Mouse (Mus musculus) cerebellum, postnatal 14 days (tissue): Measurements from ENCODE around the gene Ust.
"Not testable (repeated sequence)": the region's sequence is repeated elsewhere in the genome, so short reads cannot be mapped to it uniquely, and the experiment has no call there.

Experiments
- DNase-seq, 2 experiments: peaks; one replicate each; pipeline ENCODE4 v3.0.0; 2021; ENCODE audit warnings: mixed read lengths in 2 of 2

The Ust gene

DNA sequence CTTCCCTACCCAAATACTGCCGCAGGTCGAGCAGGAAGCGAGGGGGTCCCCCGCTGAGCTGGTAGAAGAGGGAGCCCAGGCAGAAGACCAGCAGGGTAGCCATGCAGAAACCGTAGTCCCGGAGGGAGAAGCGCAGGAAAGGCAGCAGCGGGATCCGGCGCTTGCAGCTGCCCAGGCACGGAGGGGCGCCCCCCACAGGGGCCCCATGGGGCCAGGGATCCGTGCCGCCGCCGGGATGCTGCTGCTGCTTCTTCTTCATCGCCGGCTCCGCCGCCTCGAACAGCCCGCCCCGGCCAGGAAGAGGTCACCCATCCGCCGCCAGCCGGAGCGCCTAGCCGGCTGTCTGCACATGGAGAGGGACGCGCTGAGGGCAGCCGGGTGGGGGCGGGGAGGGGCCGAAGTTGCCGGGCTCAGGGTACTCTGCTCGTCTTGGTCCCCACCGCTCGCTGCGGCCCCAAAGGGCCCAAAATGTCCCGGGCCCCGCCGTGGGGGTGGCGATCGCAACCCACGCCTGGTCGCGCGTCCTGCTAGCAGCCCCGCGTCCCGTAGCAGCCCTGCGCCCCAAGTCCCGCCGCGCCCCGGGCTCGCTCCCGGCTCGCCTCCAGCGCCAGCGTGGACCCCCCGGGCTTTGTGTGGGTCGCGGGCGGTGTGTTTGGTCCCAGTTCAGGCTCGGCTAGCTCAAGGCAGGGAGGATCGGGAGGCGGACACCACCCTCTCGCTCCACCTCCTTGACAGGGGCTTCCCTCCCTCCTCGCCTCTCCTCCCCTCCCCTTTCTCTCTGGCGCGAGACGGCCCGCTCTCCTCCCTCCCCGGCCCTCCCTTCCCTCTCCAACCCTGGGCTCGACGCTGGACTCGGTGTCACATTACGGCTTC, at the start of gene Ust:
Gene Ust (minus strand): TSS at position 685 of the 873 bp plus-strand sequence.
- DNase-seq, result peak; percentile 82 to 86

DNA sequence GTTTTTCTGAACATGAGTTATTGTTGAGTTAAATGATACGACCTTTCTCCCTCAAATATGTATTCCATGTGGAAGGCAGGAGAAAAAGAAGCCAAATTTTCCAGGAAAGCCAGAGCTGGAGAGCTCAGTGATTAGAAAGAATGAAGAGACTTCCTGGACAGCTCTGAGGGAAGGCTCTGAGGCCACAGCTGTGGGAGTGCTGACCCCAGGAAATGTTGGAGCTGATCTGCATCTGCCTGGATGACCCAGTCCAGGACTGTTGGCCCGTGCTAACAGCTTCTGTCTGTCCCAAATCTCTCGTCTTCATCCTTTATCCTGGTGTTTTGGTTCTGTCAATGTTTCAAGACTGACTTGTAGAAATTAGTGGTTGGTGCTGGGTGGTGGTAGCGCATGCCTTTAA, 42.7 kb upstream of the Ust start:
- no peak for DNase-seq

DNA sequence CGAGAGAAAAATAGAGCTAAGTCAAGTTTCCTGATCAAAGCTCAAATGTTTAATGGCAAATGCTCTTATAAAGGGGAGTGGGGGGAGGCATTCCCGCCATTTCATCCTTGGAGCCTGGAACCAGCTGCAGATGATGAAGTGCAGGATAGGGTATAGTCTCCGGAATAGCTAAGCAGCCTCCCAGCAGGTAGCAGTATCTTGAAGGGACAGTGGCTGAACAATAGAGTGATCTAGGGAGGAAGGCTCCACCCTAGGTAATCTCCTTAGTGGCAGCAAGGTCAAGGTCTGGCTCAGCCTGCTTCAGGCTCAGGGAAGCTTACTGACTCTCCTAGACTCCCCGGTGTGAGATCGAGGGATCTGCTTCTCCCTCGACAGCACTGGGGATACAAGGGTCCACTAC, 40.9 kb upstream of the Ust start:
- DNase-seq, result not testable (repeated sequence)

DNA sequence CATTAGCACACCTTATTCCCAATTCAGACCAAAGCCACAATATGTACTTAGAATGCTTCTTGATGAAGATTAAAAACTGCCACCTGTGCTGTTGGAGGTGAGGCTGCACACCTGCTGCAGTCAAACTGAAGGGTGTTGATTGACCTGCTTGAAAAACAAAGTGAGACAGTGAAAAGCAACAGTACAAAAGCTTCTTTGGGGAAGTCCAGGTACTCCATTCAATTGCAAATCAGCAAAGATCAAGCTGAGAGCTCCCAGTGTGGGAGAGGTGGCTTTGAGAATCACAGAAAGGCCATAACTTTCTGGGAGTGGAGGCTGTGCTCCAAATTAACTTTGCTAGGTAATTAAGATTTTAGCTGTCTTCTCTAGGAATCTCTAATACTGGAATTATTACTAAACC, 33.6 kb upstream of the Ust start:
- DNase-seq, result not testable (repeated sequence)

DNA sequence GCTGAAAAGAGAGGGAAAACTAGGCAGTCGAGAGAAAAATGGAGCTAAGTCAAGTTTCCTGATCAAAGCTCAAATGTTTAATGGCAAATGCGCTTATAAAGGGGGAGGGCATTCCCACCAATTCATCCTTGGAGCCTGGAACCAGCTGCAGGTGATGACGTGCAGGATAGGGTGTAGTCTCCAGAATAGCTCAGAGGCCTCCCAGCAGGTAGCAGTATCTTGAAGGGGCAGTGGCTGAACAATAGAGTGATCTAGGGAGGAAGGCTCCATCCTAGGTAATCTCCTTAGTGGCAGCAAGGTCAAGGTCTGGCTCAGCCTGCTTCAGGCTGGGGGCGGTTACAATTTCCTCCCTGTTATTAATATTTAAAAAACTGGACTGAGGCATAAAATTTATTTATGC, 33.0 kb upstream of the Ust start:
- not testable (repeated sequence) for DNase-seq

DNA sequence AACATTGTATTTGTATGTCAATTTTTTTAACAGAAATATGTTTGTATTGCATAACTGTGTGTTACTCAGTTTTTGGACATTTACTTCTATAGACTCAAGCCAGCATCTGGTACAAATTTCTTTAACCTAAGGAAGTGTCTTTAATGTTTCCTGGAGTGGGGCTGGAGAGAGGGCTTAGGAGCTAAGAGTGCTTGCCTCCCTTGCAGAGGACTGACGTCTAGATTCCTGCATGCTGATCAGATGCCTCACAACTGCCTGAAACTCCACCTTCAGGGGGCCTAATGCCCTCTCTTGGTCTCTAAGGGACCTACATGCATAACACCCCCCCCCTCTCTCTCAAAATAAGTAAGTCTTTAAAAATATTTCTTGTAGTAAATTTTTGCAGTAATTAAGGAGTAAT, 22.9 kb upstream of the Ust start:
- DNase-seq, result no peak

DNA sequence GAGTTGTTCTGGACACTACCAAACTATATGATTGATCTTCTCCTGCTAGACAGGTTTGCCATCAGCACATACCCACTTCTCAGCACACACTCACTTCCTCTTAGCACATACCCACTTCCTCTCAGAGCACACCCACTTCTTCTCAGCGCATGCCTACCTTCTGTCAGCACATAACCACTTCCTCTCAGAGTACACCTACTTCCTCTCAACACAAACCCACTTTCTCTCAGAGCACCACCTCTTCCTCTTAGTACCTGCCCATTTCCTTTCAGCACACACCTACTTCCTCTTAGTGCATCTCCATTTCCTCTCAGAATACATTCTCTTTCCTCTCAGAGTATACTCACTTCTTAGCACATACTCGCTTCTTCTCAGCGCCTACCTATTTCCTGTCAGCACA, 16.8 kb upstream of the Ust start:
- no peak for DNase-seq

DNA sequence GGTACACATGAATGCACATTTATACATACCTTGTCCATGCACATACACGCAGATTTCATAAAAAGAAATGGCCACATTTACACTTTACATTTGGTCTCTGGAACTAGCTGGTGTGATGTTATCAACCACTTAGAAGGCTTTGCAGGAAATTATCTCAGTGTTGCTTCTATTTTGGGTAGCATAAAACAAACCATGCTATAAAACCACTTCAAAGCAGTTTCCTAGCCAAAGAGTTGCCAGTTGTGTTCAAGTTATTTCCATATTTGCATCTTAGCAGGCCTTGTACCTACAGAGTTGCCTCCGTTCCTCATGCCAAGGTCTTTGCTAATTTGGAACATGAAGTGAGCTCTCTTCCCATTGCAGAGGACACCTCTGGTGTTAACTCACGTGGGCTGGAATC, 13.0 kb upstream of the Ust start:
- DNase-seq, result no peak

DNA sequence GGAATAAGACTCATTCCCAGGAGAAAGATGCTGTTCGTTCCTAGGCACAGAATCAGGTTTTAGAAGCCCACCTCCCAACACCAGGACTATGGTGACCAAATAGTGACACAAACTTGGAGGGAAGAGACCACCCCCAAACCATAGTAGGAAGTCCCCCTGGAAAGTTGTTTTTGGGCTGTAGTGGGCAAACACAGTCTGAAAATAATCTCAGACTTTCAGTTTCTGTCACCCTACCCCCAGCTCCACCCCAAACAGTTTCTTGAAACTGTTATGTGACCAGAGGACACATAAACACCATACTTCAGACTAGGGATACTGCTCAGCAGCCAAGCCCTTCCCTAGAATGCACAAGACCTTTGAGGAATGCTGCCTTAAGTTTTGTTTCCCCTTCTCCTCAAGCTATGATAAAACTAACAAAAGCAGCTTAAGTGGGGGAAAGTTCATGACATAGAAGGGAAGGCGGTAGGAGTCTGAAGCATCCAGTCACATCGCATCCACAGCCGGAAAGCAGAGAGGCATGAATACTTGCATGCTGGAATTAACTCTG, 12.0 kb upstream of the Ust start:
- no peak for DNase-seq

DNA sequence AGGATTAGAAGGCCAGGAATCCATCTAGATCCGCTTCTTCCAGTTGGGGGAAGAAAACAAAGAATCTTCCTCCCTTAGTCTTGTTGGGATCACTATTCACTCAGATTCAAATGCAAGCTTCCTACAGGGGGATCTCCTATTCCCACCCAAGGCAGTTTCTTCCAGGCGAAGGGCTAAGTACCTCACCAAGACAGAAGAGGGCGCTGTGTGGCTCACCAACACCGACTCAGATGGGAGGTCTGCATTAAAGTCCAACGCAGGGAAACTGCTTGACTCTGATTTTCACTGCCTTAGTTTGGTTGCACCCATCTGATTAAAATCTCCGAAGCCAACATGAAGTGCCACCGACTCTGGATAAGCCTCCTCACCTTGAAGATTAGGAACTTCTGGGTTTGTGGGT, 10.5 kb upstream of the Ust start:
- DNase-seq, result peak; percentile 50 to 68

DNA sequence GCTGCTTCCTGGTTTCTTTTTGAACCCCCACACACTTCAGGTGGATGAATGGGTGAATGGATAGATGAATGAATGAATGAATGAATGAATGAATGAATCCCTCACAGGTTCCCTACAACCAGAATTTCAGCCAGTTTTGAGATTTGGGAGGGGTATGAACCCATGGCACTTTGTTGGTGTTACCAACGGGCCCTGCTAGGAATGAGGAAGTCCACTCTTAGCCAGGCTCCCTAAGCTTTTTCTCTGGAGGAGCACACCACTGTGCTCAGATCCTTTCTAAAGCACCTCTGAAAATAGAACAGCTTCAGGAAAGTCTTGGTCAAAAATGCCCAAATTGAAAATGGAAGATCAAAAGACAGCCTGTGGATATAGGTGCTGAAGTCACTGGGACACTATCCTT, 6.7 kb upstream of the Ust start:
- DNase-seq, result no peak

DNA sequence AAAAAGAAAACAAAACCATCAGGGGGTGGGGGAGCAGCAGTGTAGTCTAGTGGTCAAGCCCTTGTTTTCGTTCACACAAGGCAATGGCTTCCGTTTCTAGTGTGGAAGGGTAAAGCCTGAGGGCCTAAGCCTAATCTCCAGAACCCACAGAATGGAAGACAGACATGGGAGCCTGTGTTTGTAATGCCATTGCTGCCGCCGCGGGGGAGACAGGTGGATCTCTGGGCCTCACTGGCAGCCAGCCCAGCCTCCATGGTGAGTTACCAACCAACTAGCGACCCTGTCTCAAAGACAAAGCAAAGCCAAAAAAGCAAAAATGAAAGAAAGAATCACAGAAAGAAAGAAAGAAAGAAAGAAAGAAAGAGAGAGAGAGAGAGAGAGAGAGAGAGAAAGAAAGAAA, 2.9 kb upstream of the Ust start:
- peak; percentile 76 to 79 for DNase-seq

DNA sequence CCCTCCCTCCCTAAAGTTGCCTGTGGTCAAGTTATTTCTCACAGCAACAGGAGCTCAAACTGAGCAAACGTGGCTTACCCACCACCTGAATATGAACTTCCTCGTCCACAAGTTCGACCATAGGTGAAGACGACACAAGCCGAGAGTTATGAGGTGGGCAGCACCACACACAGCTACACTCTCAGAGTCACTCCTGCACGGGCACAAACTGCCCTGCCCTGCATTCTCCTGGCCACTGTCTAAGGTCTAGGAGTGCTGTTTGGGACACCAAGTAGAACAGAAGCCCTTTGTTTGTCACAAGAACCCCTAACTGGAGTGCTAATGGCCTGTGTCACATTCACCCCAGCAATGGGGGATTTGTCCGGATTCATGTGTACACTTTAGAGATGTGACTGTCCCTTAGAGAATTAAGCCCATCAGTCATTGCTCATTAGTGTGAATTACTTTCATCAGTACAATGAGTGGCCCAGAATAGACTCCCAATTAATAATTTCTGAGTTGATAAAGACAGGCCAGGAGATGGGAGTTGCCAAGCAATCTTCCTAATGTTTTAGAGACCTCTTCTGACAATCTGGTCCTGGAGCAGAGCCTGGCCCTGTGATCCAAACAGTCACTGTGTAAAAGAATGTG, 2.3 kb upstream of the Ust start:
- no peak for DNase-seq

DNA sequence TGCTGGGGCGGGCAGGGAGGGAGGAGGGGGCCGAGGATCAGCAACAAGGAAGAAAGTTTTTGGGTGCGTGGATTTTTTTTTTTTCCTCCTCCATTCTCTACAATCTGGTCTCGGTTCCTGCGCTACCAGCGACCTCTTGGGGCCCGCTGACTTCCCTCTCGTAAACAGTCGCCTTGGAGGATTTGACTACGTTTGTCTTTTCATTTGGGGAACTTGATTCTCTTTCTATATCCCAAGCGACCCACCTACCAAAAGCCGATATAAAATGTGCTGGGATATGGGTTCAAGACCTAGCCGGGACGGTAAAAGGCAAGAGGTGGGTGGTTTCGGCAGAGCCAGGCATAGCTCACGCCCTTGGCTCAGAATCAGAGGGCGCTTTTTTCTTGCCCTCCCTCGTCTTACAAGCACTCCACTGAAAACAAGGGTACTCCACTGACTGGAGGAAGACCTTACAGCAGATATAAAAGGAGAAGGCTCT, 428 bp upstream of the Ust start:
- no peak for DNase-seq

DNA sequence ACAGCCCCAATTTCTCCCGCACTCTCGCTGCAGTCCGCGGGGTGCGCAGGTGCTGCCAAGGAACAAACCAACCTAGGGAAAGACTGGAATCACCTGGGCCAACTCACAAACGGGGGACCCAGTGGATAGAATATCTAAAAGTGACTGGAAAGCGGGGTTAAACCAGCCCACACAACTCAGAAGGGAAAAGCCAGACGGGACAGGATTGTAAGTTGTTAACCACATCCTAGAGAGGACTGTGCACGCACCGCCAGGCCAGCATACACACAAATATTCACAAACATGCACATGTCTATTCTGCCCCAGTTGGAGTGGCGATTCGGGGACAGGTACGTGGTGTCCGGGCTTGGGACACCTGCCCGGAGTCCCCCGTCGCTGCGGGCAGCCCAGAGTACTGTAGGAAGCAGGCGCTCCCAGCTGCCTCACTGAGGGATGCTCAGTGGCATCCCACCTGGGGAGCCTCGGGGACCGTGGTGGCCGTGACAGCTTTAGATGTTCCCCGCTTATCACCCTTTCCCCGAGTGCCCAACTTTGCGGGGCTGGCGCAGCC, 959 bp downstream of the Ust start:
- DNase-seq, result peak; percentile 85 to 88

DNA sequence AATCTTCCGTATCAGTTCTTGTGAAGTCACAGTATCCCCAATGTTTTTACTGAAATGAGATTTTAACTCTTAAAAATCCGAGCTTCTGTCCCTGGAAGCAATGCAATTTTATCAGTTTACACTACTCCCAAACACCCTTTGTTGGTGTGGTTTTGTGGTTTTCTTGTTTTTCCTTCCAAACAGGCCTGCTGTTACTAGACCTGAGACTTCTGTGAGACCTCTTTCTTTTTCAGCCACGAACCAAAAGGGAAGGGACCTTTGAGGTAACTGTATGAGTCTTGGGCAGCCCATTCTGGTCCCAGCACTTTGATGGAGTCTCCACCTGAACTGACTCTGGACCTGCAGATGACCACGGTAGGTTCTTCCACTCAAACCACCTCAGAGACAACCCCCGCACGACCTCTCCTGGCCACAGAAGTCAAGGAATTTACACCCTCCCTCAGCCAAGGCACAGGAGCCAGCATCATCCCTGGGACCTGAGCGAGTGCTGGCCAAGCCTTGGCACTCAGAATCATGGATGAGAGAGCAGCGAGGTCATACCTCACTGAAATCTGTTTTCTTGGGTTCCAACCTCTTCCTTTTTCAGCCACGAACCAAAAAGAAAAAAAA, 1.6 kb downstream of the Ust start:
- DNase-seq, result peak; percentile 83 to 87

DNA sequence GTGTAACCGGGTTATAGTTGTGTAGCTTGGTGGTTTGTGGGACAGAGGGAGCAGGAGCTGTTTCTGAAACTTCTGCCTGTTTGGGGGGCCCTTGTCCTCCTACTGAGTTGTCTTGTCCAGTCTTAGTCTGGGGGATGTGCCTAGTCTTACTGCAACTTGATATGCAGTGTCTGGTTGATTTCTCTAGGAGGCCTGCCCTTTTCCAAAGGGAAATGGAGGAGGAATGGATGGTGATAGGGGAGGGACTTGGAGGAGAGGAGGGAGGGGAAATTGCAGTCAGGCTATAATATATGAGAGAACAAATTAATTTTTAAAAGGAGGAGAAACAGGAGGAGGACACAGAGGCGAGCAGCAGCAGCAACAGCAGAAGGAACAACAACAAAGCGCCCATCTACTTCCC, 4.9 kb downstream of the Ust start:
- DNase-seq, result no peak

DNA sequence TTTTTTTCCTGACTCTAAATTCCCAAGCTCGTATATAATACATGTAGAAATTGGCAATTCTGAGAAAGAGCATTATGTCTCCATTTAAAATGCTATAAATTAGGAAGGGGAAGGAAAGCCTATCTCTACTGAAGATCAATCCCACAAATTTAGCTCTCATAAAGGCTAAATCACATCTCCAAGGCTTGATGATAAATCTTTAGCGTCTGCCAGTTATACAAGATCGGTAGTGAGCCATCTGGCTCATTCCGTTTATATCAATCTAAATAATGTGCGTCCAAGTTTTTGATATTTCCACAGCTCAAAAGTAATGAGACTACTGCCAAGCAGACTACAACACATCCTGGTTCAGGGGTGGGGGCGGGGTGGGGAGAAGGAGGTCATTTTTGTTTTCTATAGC, 6.4 kb downstream of the Ust start:
- DNase-seq, result no peak

DNA sequence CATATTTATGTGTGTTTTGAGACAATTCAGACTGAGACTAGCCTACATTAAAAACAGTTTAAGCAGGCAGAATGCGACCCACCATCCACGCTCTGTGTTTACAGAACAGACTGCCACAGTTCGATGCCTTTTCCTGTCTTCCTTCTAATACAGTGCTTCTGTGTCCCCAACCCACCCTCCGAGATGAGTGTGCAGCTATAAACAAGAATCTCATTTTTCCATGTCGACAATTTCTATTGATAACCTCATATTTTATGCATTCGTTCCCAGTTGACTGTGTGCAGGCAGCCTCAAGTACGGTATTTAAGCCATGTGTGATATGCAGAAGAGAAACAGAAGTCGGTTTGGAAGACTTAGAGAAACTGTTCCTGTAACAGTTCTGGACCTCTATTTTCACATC, 6.9 kb downstream of the Ust start:
- no peak for DNase-seq

DNA sequence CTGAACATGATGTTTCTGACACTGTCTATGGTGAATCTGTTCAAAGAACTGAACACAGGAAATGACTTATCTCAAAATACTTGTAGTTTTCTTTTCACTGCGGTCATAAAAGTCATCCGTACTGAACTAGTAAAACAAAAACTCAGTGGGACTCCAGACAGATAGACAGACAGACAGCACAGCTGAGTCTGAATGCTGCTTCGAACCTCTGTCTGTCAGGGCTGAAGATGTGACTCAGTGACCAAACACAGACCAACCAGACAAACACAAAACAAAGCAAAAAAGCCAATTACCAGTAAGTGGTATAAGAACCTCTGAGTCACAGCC, 12.4 kb downstream of the Ust start:
- DNase-seq, result no peak

DNA sequence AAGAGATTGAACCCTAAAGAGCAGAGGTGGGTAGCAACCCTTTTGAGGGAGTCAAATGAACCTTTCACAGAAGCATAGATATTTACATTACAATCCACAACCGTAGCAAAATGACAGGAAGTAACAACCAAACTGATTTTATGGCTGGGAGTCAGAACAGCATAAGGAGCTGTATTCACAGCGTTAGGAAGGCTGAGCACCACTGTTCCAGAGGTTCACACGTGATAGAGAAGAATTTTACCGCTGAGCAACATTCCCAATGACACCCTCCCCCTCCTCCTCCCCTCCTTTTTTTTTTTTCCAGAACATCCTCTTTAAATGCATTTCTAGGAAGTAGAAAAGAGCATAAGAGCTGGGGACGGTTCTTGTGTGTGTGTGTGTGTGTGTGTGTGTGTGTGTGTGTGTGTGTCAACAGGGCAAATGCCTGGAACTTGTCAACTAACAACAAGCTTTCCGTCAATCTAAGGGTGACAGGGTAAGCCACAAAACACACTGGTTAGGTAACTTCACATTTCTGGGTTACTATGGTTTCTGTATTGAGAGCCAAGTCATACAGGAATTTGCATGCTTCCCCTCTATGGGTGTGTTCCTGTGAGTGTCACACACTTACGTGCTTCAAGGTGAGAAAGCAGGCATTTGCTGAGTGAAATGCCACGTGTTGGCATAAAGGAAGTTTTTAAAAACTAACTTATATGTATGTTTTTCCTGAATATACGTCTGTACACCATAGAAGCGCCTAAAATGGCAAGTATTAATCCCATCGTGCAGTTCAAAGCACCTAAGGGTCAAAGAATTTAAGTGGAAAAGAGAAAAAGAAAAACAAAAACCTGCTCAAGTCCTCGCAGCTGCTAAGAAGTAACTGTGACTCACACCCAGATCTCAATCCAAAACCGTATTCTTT, 13.0 kb downstream of the Ust start:
- peak in 1 of 2 experiments; percentile 3 for DNase-seq

DNA sequence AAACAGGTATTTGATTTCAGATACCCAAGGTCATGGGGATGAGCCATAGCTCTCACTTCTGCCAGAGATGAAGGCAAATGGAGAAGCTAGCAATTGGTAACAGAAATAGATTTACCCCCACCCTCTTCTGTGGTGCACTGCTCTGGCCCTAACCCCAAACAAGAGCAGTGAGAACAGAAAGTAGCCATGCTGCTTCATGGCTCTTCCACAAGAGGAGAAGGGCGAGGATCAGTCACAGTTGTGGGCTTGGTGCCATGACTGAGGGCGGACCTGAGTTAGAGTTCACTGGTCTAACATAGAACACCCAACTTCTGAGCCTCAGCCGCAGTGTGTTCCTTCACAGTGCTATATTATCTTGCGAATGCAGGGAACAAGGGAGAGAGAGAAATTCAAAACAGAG, 13.8 kb downstream of the Ust start:
- peak; percentile 31 to 38 for DNase-seq
